Mouse (Mus musculus) CD4-positive naive resting alpha-beta T cell, adult 76 days (primary cell): ENCODE data around the gene Chchd3. TPM values are rescaled to one million over a fixed set of nuclear protein-coding genes. Genes with fewer than 3 reads are reported as not detected.

Experiments
- total RNA-seq: library from RNA; stranded (reverse); gene quantifications from one replicate; pipeline ENCODE4 v1.2.4, GENCODE M21; 2023

Chchd3 gene
- total RNA-seq = 82.1 TPM

DNA sequence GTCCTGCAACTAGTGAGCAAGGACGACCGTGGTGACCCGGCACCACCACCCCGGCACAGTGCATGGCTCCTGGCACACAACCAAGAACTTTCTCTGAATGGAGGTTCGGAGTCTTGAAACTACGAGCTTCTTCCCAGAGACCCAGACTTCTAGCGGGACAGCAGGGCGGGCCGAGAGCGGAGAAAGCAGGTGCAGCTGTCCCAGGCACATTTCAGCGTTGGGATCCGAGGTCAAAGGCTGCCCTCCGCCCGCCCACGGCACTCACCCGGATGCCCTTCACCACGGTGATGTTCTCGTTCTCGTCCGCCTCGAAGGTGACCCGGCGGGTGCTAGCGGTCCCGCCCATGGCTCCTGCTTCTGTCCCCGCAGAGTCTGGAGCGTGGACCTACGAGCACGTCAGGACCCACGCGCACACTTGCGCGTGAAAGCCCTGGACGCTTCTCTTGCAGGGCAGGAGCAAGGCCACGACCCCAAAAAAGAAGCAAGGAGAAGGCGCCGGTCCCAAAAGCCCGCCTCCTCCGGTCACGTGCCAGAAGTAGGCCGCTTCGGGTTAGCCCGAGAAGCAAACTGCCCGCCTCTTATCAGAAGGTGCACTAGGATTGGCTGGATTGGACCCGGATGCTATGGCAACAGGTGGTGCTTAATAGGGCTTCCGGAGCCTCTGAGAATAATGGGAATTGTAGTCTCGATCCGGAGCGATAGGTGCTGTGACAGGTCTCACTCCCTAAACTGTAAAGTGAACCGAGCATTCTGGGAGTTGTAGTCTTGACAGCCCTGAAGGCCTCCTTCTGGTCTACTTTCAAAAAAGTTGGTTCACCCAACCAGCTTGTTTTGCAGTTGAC, at the start of gene Chchd3:
Gene Chchd3, minus strand, starts transcription at position 526 of the 842 bp plus-strand sequence.

Other genes starting within 250 kb of the Chchd3 start
- 93.1 TPM for gene Exoc4, start 188.8 kb upstream of the Chchd3 start, total RNA-seq